Mouse (Mus musculus): ENCODE measurements around the gene Prpf8.

DNA sequence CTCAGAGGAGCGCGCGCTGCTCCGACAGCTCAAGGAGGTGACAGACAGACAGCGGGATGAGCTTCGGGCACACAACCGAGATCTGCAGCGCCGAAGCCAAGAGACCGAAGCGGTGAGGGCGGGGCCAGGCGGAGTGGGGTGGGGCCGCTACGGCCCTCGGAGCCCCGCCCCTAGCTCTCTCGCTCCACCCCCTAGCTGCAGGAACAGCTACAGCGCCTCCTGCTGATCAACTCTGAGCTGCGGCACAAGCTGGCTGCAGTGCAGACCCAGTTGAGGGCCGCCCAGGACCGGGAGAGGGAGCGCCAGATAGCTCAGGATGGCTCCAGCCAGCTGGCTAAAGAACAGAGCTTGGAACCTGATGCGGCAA lies 24.0 kb downstream of the Prpf8 start:
- TF ChIP-seq POLR2A (IDR thresholded peaks at IDR 0.05; ENCODE audit: low read depth, low read length) = no peak
- TF ChIP-seq BHLHE40 (IDR thresholded peaks at IDR 0.05; ENCODE audit: low read depth, low read length) = no peak
- no peak for TF ChIP-seq USF1 (IDR thresholded peaks at IDR 0.05; ENCODE audit: low read depth, low read length)
- TF ChIP-seq CTCF (conservative IDR thresholded peaks at IDR 0.05 in 1 of 2, IDR thresholded peaks at IDR 0.05 in 1 of 2; ENCODE audit: low read depth in 2 of 2, low read length in 2 of 2) = peak in 1 of 2 experiments; percentile 65; a peak in 2 of 4 replicates
- TF ChIP-seq CHD2 (IDR thresholded peaks at IDR 0.05; ENCODE audit: low read length) = no peak
- TF ChIP-seq MAX (IDR thresholded peaks at IDR 0.05; ENCODE audit: low read length) = no peak
- TF ChIP-seq KAT2A (IDR thresholded peaks at IDR 0.05; ENCODE audit: insufficient replicate concordance, low read length) = no peak
- no peak for TF ChIP-seq EP300 (IDR thresholded peaks at IDR 0.05; ENCODE audit: low read length)
- no peak for TF ChIP-seq TCF12 (IDR thresholded peaks at IDR 0.05; ENCODE audit: low read depth, low read length)
- no peak; the same call in 1 of the 2 replicates for TF ChIP-seq POLR2AphosphoS2 (IDR thresholded peaks at IDR 0.05; ENCODE audit: low read depth, low read length)
- TF ChIP-seq UBTF (IDR thresholded peaks at IDR 0.05; ENCODE audit: low read depth, low read length) = no peak

Data from CH12.LX (cell line).